Mouse (Mus musculus) liver, embryonic 11.5 days (tissue): ENCODE measurements around the gene Tsku. TPM values are rescaled to one million over a fixed set of nuclear protein-coding genes. Genes with fewer than 3 reads are reported as not detected.

Source experiments
- ATAC-seq: fragments of 200-750 bp; cut with Nextera tagmentation; replicated peaks from 2 replicates; pipeline ENCODE4 v1.8.0; 2017; ENCODE audit warnings: moderate number of reproducible peaks, mild to moderate bottlenecking, moderate TSS enrichment, moderate library complexity; ENCODE audit not compliant: low FRiP score
- DNase-seq: peaks from one replicate; pipeline ENCODE4 v3.0.0-alpha.2; 2017; ENCODE audit warnings: low spot score
- H3K27ac ChIP-seq: fragments of 300-500 bp; sonication (generic); 2 replicates; pipeline ENCODE4 v1.5.1; 2014; ENCODE audit warnings: mild to moderate bottlenecking, low read depth, low read length, control low read depth
- H3K27me3 ChIP-seq: fragments of 300-500 bp; sonication (generic); replicated peaks from 2 replicates; pipeline ENCODE4 v1.6.1; 2014; ENCODE audit warnings: low read length, mixed read lengths; ENCODE audit not compliant: control insufficient read depth, insufficient read depth
- H3K36me3 ChIP-seq: fragments of 300-500 bp; sonication (generic); 2 replicates; pipeline ENCODE4 v1.6.1; 2014; ENCODE audit warnings: mild to moderate bottlenecking, low read length, moderate library complexity, mixed read lengths; ENCODE audit not compliant: control insufficient read depth, insufficient read depth
- H3K4me1 ChIP-seq: fragments of 300-500 bp; sonication (generic); replicated peaks from 2 replicates; pipeline ENCODE4 v1.6.1; 2014; ENCODE audit warnings: low read length, mixed read lengths; ENCODE audit not compliant: control insufficient read depth, insufficient read depth
- H3K4me2 ChIP-seq: fragments of 300-500 bp; sonication (generic); 2 replicates; pipeline ENCODE4 v1.6.1; 2014; ENCODE audit warnings: mild to moderate bottlenecking, control low read depth, moderate library complexity
- H3K4me3 ChIP-seq: fragments of 300-500 bp; sonication (generic); 2 replicates; pipeline ENCODE4 v1.5.1; 2014; ENCODE audit warnings: low read depth, low read length, control low read depth
- H3K9ac ChIP-seq: fragments of 300-500 bp; sonication (generic); 2 replicates; pipeline ENCODE4 v1.6.1; 2014; ENCODE audit warnings: low read depth, low read length, control low read depth
- H3K9me3 ChIP-seq: fragments of 300-500 bp; sonication (generic); 2 replicates; pipeline ENCODE4 v1.6.1; 2016; ENCODE audit warnings: low read length, inconsistent platforms, mixed read lengths; ENCODE audit not compliant: control insufficient read depth
- WGBS: fragments of 180-500 bp; shearing (Covaris S2); extraction: QIAGEN DNeasy Blood & Tissue Kit; methylation state at CpG from one replicate; pipeline ENCODE4 v1.1.7; 2014; 5-methylcytosine and 5-hydroxymethylcytosine counted together
- polyA plus RNA-seq: library from polyadenylated mRNA; unstranded; fragments of >200 nt; fragmentation: Nextera tagmentation; extraction: Ambion mirVana; gene quantifications from 2 replicates; pipeline ENCODE4 v1.2.1, GENCODE M21; 2014

The Tsku gene
- polyA plus RNA-seq, 1 experiment from 2014 or later: 4.8 TPM

DNA sequence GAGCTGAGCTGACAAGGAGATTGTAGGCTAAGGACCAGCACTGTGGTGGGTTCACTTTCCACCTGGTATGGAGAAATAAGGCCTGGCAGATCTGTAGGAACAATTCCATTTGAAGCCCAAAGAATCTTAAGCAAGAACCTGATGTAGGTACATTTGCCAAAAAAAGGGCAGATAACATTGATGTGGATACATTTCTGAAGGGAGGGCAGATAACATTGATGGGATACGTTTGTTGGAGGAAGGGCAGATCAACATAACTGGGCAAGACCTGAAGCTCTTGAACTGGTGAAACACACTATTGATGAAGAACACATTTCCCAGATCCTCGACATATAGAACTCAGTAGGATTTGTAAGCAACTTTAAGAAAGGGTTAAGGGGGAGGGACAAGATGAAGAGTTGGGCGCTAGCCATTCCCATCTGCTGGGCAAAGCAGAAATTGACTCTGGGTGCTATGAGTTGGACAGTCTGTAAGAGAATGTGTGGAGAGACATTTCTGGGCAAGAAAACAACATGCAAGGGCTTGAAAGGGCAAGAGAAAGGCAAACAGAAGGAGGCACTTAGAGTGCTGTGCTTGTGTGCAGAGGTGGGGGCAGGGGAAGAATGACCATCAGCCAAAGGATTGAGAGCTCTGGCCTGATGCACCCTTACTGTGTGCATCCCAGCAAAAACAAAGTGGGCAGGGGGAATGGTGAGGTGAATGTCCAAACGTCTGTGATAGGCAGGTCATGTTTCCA lies 48.8 kb downstream of the Tsku start:
- H3K4me1 ChIP-seq: peaks cover 10% of the 10 kb centered on the region; the same call in 1 of the 2 replicates
- DNase-seq (no peak), ATAC-seq (no peak)
- no peaks in the 10 kb centered on the region for H3K9me3 ChIP-seq
- H3K4me3 ChIP-seq: no peak overlapping the region
- H3K27ac ChIP-seq: no peak overlapping the region
- H3K27me3 ChIP-seq: no peaks in the 10 kb centered on the region
- no peak overlapping the region for H3K4me2 ChIP-seq
- no peak overlapping the region for H3K9ac ChIP-seq
- no peaks in the 10 kb centered on the region for H3K36me3 ChIP-seq
- 62% methylated on average over 4 of the region's 4 CpGs for WGBS

DNA sequence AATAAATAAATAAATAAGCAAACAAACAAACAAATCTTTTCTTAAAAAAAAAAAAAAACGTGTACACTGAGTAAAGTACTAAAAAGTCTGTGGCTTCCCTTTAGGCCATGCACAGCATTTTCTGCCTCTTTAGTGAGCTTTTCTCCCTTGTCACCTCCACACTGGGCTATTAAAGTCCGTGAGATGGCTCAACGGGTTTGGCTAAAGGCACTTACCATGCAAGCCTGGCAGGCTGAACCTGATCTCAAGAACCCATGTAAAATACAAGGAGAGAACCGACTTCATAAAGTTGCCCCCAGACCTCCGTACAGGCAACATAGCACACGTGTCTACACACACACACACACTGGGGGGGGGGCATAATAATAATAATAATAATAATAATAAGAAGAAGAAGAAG lies 50.9 kb downstream of the Tsku start:
- 0 out of 2 replicates have a peak overlapping the region, but pooled peaks have one; percentile 87 for H3K4me3 ChIP-seq
- DNase-seq (no peak), ATAC-seq (no peak)
- H3K4me2 ChIP-seq: no peak overlapping the region
- no peaks in the 10 kb centered on the region for H3K9me3 ChIP-seq
- H3K27ac ChIP-seq: no peak overlapping the region
- 69% methylated on average over 6 of the region's 6 CpGs for whole genome bisulfite sequencing
- no peaks in the 10 kb centered on the region for H3K27me3 ChIP-seq
- H3K9ac ChIP-seq: no peak overlapping the region
- peaks cover 11% of the 10 kb centered on the region; the same call in 1 of the 2 replicates for H3K4me1 ChIP-seq
- no peaks in the 10 kb centered on the region for H3K36me3 ChIP-seq

DNA sequence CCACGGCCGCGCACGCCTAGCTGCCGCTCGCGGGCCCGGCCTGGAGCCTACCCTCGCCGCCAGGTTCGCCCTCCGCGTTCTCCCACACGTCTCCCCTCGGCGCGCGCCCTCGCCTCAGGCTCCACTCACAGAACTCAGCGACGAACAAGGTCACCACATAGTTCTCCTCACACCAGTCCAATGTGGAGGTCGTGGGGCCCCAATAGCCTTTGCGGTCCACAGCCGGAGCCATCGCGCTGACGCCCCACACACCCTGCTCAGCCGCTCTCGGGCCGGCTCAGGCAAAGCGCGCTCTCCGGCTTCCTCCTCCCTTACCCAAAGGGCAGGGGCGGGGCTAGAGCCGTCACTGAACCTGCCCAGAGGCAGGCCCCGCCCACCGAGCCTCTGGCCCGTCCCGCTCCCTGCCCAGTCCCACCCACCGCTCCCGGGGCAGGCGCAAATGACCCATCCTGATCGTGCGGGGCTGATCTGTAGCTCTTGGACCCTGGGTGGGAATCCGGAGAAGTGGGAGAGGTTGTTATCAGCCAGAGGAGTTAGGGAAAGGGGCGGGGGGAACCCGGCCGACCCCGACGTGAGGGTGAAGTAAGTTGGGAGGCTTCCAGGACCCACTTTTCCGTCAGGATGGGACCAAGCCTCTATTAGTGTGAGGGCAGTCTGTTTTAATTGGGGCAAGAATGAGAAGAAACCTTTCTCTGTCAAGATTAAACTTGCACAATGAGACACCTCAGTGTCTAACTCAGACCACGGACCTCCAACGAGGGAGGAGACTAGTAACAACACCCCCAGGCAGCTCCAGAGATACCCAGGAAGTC lies 51.7 kb downstream of the Tsku start:
- Histone ChIP-seq H3K27ac (peak overlapping the region; percentile 38), H3K9ac (peak overlapping the region; percentile 87), H3K9me3 (no peaks in the 10 kb centered on the region), H3K4me1 (peaks cover 11% of the 10 kb centered on the region; the same call in 1 of the 2 replicates), H3K27me3 (no peaks in the 10 kb centered on the region), H3K4me3 (peak overlapping the region; percentile 87), H3K36me3 (no peaks in the 10 kb centered on the region), H3K4me2 (peak overlapping the region; percentile 80)
- DNase-seq (peak; percentile 95), ATAC-seq (peak; percentile 99)
- under 1% methylated on average over 53 of the region's 53 CpGs for WGBS

DNA sequence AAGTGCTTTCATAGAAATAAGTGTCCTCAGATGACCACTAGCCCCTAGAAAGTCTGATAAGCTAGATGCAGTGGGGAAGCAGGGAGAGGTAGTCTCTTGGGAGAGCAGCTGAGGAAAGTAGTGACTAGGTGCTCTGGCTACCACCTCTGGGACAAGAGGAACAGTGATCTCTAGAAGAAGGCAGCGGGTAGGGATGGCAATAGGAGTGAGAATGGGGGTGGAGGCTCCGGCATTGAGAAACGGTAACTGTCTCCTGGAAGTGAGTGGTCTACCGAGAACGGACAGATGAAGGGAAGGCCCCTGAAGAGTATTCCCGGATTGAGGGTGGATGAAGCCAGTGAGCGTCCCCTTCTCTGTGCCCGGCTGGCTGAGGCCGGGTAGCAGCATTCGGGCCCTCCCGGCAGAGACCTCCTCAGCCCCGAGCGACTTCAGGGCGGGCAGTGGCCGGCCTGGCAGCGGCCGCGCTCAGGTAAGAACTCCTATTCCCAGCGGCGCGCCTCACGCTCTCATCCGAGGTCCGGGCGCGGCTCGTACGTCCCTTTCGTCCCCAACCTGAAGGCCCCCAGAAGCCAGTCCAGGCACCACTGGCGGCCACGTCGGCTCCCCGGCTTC lies 52.4 kb downstream of the Tsku start:
- peaks cover 11% of the 10 kb centered on the region; the same call in 1 of the 2 replicates for H3K4me1 ChIP-seq
- no peaks in the 10 kb centered on the region for H3K9me3 ChIP-seq
- DNase-seq (no peak), ATAC-seq (peak; percentile 68)
- peak overlapping the region; percentile 80 for H3K4me2 ChIP-seq
- peak overlapping the region; percentile 87 for H3K4me3 ChIP-seq
- no peaks in the 10 kb centered on the region for H3K36me3 ChIP-seq
- peak overlapping the region; percentile 87 for H3K9ac ChIP-seq
- under 1% methylated on average over 33 of the region's 33 CpGs for WGBS
- no peaks in the 10 kb centered on the region for H3K27me3 ChIP-seq
- H3K27ac ChIP-seq: peak overlapping the region; percentile 38

DNA sequence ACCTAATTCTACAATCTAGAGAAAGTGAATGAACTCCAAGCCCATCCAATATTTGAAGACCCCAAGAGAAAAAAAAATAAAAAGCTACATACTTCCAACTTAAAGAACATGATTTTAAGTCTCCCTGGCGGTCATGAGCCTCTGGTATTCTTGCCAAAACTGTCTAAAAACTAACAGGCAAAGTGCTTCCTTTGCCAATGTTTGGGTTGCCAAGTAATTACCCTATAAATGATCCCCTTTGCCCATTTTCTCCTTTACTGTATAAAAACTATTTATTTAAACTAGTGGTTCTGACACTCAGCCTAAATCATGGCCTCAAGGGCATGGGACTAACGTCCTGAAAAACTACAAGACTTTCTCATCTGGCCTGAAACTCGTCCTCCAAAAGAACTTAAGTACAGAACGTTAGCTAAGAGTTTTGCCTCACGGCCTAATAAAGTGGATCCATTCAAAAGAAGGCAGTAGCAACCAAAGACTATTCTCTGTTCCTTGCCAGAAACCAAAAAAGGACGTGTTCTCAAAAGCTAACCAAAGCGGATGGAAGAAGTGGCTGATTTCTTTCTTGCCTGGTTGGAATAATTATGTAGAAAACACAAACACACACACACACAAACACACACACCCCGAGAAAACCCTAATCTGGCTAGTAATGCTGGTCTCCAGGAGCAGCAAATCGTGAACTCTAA lies 53.1 kb downstream of the Tsku start:
- Histone ChIP-seq H3K4me3 (peak overlapping the region; percentile 87), H3K4me2 (peak overlapping the region; percentile 80), H3K4me1 (peaks cover 11% of the 10 kb centered on the region; the same call in 1 of the 2 replicates), H3K9me3 (no peaks in the 10 kb centered on the region), H3K27ac (no peak overlapping the region), H3K36me3 (no peaks in the 10 kb centered on the region), H3K27me3 (no peaks in the 10 kb centered on the region), H3K9ac (peak overlapping the region; percentile 87)
- DNase-seq (no peak), ATAC-seq (no peak)
- WGBS: 45% methylated on average over 9 of the region's 9 CpGs

DNA sequence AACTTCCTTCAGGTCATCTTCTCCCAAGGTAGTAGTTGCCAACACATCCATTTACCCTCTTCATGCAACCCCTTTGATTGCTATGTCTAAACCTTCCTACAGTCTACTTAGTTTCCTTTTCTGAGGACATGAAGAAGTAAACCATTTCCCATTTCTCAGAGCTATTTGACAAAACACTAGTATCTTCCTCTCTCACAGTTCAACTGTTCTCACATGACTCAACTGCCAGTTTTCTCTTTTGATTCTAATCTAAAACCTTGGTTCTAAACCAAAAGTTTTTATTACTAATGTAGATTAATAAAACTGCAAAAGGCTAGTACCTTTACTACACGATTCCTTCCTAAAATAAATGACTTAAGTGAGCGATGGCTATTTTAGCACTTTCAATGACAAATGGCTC lies 53.7 kb downstream of the Tsku start:
- Histone ChIP-seq H3K27me3 (no peaks in the 10 kb centered on the region), H3K27ac (no peak overlapping the region), H3K4me1 (peaks cover 11% of the 10 kb centered on the region; the same call in 1 of the 2 replicates), H3K9me3 (no peaks in the 10 kb centered on the region), H3K4me2 (peak overlapping the region; percentile 80), H3K4me3 (no peak overlapping the region), H3K36me3 (no peaks in the 10 kb centered on the region), H3K9ac (no peak overlapping the region)
- WGBS: 80% methylated on average over 2 of the region's 2 CpGs
- DNase-seq: no peak
- no peak for ATAC-seq

Other genes with a start within 250 kb of the Tsku start
- 20.1 and 20.7 TPM in 2 replicates for gene Myo7a, start 241.8 kb downstream of the Tsku start, polyA plus RNA-seq
- gene Omp, start 215.8 kb downstream of the Tsku start, polyA plus RNA-seq: 0.62 and 0.70 TPM in 2 replicates
- gene Capn5, start 183.1 kb downstream of the Tsku start, polyA plus RNA-seq: 20.0 and 20.1 TPM in 2 replicates
- 0.09 TPM in 1 of 2 replicates, not detected in the other for gene B3gnt6, start 161.8 kb downstream of the Tsku start, polyA plus RNA-seq
- 35.2 and 35.8 TPM in 2 replicates for gene Acer3, start 40.1 kb downstream of the Tsku start, polyA plus RNA-seq
- gene Gucy2d, start 79.1 kb upstream of the Tsku start, polyA plus RNA-seq: not detected in 2 replicates
- gene Lrrc32, start 128.0 kb upstream of the Tsku start, polyA plus RNA-seq: 17.1 and 21.0 TPM in 2 replicates